Comparison of ENCODE assay signal across 25 mouse cellular contexts in genomic region chr7:137013433-137013832, GRCm38 (mm10).
DNase-seq lines count a peak whose midpoint lies in the region; ATAC-seq lines count a peak whose summit lies in the region.
"Had no signal": no experiment of that assay in that cellular context is flagged by ENCODE, and none has a peak within 500 bp of the region (broad histone marks: within the 10 kb centered on the region; RNA-seq: fewer than 3 reads in every experiment).

No protein-coding gene starts in this region.

- no peaks in the 10 kb centered on the region for H3K9me3 ChIP-seq in embryonic facial prominence, embryonic 12.5 days
- no peaks in the 10 kb centered on the region for H3K9me3 ChIP-seq in embryonic facial prominence, embryonic 10.5 days
- 0 out of 2 replicates have a peak, but pooled peaks cover 2% of the 10 kb centered on the region for H3K9me3 ChIP-seq in heart, embryonic 10.5 days
- H3K9me3 ChIP-seq in limb, embryonic 10.5 days (replicated peaks), result no peaks in the 10 kb centered on the region
- H3K9me3 ChIP-seq: embryonic facial prominence, embryonic 15.5 days; forebrain, embryonic 10.5 days; forebrain, embryonic 12.5 days had no signal

- no peak for ATAC-seq in embryonic facial prominence, embryonic 12.5 days (ENCODE audit: insufficient number of reproducible peaks, insufficient read depth, low FRiP score, low TSS enrichment)
- ATAC-seq: activated CD4-positive, CD25-positive, alpha-beta regulatory T cell, adult 4 months; CD4-positive, CD25-positive, alpha-beta regulatory T cell, adult 4 months; forebrain, embryonic 14.5 days; forebrain, embryonic 16.5 days; Patski had no signal

- peaks cover 26% of the 10 kb centered on the region for H3K4me1 ChIP-seq in embryonic facial prominence, embryonic 12.5 days
- peaks cover 17% of the 10 kb centered on the region for H3K4me1 ChIP-seq in embryonic facial prominence, embryonic 10.5 days
- H3K4me1 ChIP-seq in heart, embryonic 10.5 days, result 0 out of 2 replicates have a peak, but pooled peaks cover 14% of the 10 kb centered on the region
- H3K4me1 ChIP-seq in limb, embryonic 10.5 days, result peaks cover 8% of the 10 kb centered on the region
- H3K4me1 ChIP-seq: forebrain, embryonic 12.5 days had no signal

- peak overlapping the region; percentile 27 for H3K4me2 ChIP-seq in embryonic facial prominence, embryonic 12.5 days (replicated peaks)
- H3K4me2 ChIP-seq: embryonic facial prominence, embryonic 15.5 days; forebrain, embryonic 12.5 days had no signal

- 62% methylated on average over 3 of the region's 3 CpGs for WGBS in embryonic facial prominence, embryonic 12.5 days
- WGBS in embryonic facial prominence, embryonic 10.5 days, result 55% methylated on average over 3 of the region's 3 CpGs
- 52% methylated on average over 3 of the region's 3 CpGs for WGBS in heart, embryonic 10.5 days
- 63% methylated on average over 3 of the region's 3 CpGs for WGBS in limb, embryonic 10.5 days

- H3K4me3 ChIP-seq in embryonic facial prominence, embryonic 12.5 days, result no peak overlapping the region
- H3K4me3 ChIP-seq in embryonic facial prominence, embryonic 10.5 days, result no peak overlapping the region
- H3K4me3 ChIP-seq in heart, embryonic 10.5 days, result no peak overlapping the region
- no peak overlapping the region for H3K4me3 ChIP-seq in limb, embryonic 10.5 days
- H3K4me3 ChIP-seq: embryonic facial prominence, embryonic 15.5 days; erythroblast, embryonic 14.5 days; forebrain, embryonic 10.5 days; forebrain, embryonic 12.5 days had no signal

- DNase-seq in embryonic facial prominence, embryonic 10.5 days (ENCODE audit: low spot score), result no peak
- peak; percentile 61 for DNase-seq in heart, embryonic 10.5 days (ENCODE audit: low spot score)
- DNase-seq in heart, postnatal 25 days (ENCODE audit: low spot score), result no peak
- DNase-seq in limb, embryonic 10.5 days (ENCODE audit: low spot score), result no peak
- DNase-seq: adrenal gland, adult 8-10 months; adrenal gland, postnatal 14 days; adrenal gland, postnatal 36 days; B cell, adult 2 months; cerebellum, adult 11-12 months; cerebellum, adult 2 months; cerebellum, adult 9-10 months; cerebellum, postnatal 10 days; cerebellum, postnatal 25 days had no signal

- H3K27ac ChIP-seq in embryonic facial prominence, embryonic 12.5 days, result 0 out of 2 replicates have a peak overlapping the region, but pooled peaks have one; percentile 26
- H3K27ac ChIP-seq in embryonic facial prominence, embryonic 10.5 days (replicated peaks), result no peak overlapping the region
- H3K27ac ChIP-seq in heart, embryonic 10.5 days, result no peak overlapping the region
- H3K27ac ChIP-seq in limb, embryonic 10.5 days, result no peak overlapping the region; the same call in 1 of the 2 replicates
- H3K27ac ChIP-seq: embryonic facial prominence, embryonic 15.5 days; forebrain, embryonic 10.5 days; forebrain, embryonic 12.5 days had no signal

- intact Hi-C loops in heart, postnatal 25 days (cut with DNase I), result no loop called here

- no peaks in the 10 kb centered on the region for H3K36me3 ChIP-seq in embryonic facial prominence, embryonic 12.5 days
- H3K36me3 ChIP-seq in embryonic facial prominence, embryonic 10.5 days (replicated peaks), result no peaks in the 10 kb centered on the region
- no peaks in the 10 kb centered on the region for H3K36me3 ChIP-seq in heart, embryonic 10.5 days
- H3K36me3 ChIP-seq in limb, embryonic 10.5 days, result no peaks in the 10 kb centered on the region
- H3K36me3 ChIP-seq: embryonic facial prominence, embryonic 15.5 days; forebrain, embryonic 10.5 days; forebrain, embryonic 12.5 days; G1E had no signal

- no peak overlapping the region for H3K9ac ChIP-seq in embryonic facial prominence, embryonic 12.5 days
- H3K9ac ChIP-seq: embryonic facial prominence, embryonic 15.5 days; forebrain, embryonic 12.5 days had no signal

- H3K27me3 ChIP-seq in embryonic facial prominence, embryonic 12.5 days, result no peaks in the 10 kb centered on the region
- no peaks in the 10 kb centered on the region; the same call in 1 of the 2 replicates for H3K27me3 ChIP-seq in embryonic facial prominence, embryonic 10.5 days (replicated peaks; ENCODE audit: low read depth, poor library complexity, severe bottlenecking)
- H3K27me3 ChIP-seq in heart, embryonic 10.5 days (ENCODE audit: insufficient read depth, poor library complexity, severe bottlenecking), result 0 out of 2 replicates have a peak, but pooled peaks cover 8% of the 10 kb centered on the region
- H3K27me3 ChIP-seq in limb, embryonic 10.5 days (ENCODE audit: low read depth, poor library complexity, severe bottlenecking), result peaks cover 42% of the 10 kb centered on the region
- H3K27me3 ChIP-seq: CH12.LX; embryonic facial prominence, embryonic 15.5 days; Patski had no signal
